Mouse (Mus musculus): Measurements from ENCODE around the gene Cox8b.

The Cox8b gene

GRCm38 (mm10) chr7:140900220-140900619 lies at the start of gene Cox8b:
Gene Cox8b (minus strand): TSS chr7:140900446.
- no peak for DNase-seq

GRCm38 (mm10) chr7:140949255-140949654 lies 49.0 kb upstream of the Cox8b start:
- no peak for DNase-seq

- DNase-seq = no peak
Measured at GRCm38 (mm10) chr7:140948161-140948560, 47.9 kb upstream of the Cox8b start.

GRCm38 (mm10) chr7:140946980-140947379 lies 46.7 kb upstream of the Cox8b start:
- DNase-seq = no peak

- DNase-seq = no peak
Measured at GRCm38 (mm10) chr7:140946311-140946710, 46.1 kb upstream of the Cox8b start.

- DNase-seq = no peak
Measured at GRCm38 (mm10) chr7:140945247-140945646, 45.0 kb upstream of the Cox8b start.

- no peak for DNase-seq
Measured at GRCm38 (mm10) chr7:140944236-140944635, 44.0 kb upstream of the Cox8b start.

- no peak for DNase-seq
Measured at GRCm38 (mm10) chr7:140943356-140943755, 43.1 kb upstream of the Cox8b start.

- DNase-seq = no peak
Measured at GRCm38 (mm10) chr7:140942811-140943210, 42.6 kb upstream of the Cox8b start.

GRCm38 (mm10) chr7:140942341-140942740 lies 42.1 kb upstream of the Cox8b start:
- no peak for DNase-seq

GRCm38 (mm10) chr7:140941222-140942051 lies 41.2 kb upstream of the Cox8b start, which contains the start of gene Pgghg:
Gene Pgghg (plus strand): TSS chr7:140941391.
- peak; percentile 28 for DNase-seq

- DNase-seq = no peak
Measured at GRCm38 (mm10) chr7:140939669-140940171, 39.5 kb upstream of the Cox8b start.

- DNase-seq = no peak
Measured at GRCm38 (mm10) chr7:140938896-140939295, 38.6 kb upstream of the Cox8b start.

GRCm38 (mm10) chr7:140938436-140938835 lies 38.2 kb upstream of the Cox8b start:
- no peak for DNase-seq

- no peak for DNase-seq
Measured at GRCm38 (mm10) chr7:140927181-140927580, 26.9 kb upstream of the Cox8b start.

- DNase-seq = no peak
Measured at GRCm38 (mm10) chr7:140923070-140923775, 23.0 kb upstream of the Cox8b start.

- peak; percentile 82 for DNase-seq
Measured at GRCm38 (mm10) chr7:140922398-140923069, 22.3 kb upstream of the Cox8b start.

- DNase-seq = no peak
Measured at GRCm38 (mm10) chr7:140921225-140921975, 21.2 kb upstream of the Cox8b start.

- DNase-seq = no peak
Measured at GRCm38 (mm10) chr7:140920418-140921029, 20.3 kb upstream of the Cox8b start, which contains the start of gene Nlrp6. Gene Nlrp6 (plus strand): TSS chr7:140920902.

GRCm38 (mm10) chr7:140919911-140920310 lies 19.7 kb upstream of the Cox8b start:
- no peak for DNase-seq

GRCm38 (mm10) chr7:140914031-140914690 lies 13.9 kb upstream of the Cox8b start:
- DNase-seq = no peak
